Mouse (Mus musculus) right cerebral cortex, postnatal 4 days (tissue): ENCODE results near the gene Spata32.
A peak's percentile ranks its signal among the peaks of the same experiment; 100 is the strongest.

Source experiments
- DNase-seq: peaks from one replicate; pipeline ENCODE4 v3.0.0-alpha.2; 2022

The Spata32 gene

DNA sequence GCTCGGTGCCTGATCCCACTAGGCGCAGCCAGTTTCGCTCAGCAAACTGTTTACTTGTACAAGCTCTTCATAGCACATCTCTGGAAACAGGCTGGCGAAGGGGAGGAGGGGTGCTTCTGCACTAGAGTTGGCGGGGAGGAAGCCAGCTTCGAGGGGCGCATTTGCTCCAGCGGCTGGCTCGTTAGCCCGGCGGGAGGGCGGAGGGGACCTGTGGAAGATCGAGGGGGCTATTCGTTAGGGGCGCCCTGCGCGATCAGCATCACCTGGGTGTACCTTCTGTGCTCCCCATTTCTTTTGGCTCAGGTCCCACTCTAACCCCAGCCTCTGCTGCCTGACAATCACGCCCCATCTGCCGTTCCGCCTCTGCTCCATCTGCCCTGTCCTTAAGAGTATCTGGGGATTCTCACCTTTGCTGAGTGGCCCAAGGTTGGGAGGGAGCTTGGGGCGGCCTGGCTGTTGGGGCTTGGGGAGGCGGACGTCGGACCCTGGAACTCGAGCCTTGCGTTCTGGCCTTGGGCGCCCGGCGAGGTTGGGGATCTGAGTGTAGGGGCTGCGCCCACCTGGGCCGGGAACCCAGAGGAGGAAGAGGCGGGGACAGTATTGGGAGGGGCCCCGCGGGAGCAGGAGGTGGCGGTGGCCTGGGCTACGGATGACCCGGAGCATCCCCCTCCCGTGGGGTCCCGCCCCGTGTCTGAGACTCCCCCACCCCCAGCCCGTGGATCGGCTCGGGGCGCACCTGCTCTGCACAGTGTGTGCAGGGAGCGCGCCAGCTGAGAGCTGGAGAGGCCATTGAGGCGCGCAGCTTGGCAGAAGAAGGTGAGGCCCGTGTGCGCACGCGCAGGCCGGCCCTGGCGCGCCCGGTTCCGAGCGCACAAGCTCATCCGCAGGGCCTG is 19.1 kb downstream of the Spata32 start:
- DNase-seq = peak; percentile 74

DNA sequence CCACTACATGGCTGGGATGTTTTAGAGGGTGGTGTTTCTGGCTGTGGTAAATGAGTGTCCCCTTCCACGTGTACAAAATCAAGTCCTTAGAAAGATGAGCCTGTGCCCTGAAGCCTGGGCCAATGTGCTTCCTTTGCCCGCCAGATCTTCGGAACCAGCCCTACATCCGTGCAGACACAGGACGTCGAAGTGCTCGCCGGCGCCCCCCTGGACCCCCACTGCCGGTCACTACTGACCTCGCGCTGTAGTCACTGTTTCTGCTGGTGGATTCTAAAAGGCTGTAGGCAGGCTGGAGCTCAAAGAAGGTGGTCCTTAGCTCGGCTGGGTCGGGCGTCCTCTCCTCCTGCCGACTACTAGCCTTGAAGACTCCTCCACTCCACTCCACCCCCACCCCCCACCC is 19.9 kb downstream of the Spata32 start:
- DNase-seq = no peak

DNA sequence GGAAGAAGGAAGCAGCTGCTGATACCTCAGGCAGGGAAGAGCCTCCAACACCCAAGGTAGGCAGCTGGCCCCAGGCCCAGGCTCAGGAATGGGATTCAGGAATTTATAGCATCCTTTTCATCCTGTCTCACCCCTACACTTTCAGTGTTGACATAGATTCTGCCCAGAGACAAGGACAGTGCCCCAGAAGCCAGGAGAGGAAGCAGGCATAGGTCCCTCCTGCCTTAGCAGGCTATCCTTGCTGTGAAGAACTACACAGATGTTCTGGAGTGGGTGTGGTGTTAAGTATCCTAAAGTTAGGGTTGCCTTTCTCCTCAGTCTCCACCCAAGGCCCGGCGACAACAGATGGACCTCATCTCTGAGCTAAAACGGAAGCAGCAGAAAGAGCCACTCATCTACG is 20.9 kb downstream of the Spata32 start:
- DNase-seq = no peak

DNA sequence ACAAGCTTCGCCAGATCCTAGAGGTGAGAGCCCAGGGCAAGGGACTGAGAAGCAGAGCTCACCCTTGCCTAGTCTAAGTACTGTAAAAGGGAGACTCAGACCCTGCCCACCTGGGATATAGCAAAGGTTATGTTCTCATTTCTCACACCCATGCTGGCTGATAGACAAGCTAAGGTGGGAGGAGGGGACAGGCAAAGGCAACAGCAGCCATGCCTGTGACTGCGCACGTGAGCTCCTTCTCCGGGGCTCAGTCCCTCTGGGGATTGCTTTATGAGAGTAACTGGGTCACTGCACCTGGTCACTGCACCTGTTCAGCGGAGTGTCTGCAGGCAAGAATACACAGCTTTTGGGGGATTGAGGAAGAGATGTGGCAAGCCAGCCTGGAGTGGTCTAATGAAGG is 22.6 kb downstream of the Spata32 start:
- DNase-seq = no peak

DNA sequence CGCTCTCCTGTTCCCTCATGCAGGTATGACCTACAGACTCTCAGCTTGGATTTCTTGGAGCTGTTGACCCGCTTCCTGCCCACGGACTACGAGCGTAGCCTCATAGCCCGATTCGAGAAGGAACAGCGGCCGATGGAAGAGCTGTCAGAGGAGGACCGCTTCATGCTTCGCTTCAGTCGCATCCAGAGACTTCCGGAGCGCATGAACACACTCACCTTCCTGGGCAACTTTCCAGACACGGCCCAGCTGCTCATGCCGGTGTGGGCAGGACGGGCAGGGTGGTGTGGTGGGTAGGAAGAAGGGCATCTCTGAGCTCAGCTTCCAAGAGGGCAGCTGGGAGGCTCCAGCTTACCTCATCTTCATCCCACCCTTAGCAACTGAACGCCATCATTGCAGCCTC is 23.0 kb downstream of the Spata32 start:
- DNase-seq = no peak

DNA sequence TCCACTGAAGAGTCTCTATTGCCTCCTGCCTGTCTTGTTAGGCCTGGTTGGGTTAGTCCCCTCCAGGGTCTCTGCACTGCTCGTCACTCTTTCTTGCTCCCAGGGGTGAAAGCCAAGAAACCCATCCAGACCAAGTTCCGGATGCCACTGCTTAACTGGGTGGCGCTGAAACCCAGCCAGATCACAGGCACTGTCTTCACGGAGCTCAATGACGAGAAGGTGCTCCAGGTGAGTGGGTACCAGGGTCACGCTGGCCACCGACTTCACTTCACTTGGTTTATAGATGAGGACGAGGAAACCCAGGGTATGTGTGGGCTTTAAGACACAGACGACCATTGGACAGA is 24.4 kb downstream of the Spata32 start:
- DNase-seq = no peak

DNA sequence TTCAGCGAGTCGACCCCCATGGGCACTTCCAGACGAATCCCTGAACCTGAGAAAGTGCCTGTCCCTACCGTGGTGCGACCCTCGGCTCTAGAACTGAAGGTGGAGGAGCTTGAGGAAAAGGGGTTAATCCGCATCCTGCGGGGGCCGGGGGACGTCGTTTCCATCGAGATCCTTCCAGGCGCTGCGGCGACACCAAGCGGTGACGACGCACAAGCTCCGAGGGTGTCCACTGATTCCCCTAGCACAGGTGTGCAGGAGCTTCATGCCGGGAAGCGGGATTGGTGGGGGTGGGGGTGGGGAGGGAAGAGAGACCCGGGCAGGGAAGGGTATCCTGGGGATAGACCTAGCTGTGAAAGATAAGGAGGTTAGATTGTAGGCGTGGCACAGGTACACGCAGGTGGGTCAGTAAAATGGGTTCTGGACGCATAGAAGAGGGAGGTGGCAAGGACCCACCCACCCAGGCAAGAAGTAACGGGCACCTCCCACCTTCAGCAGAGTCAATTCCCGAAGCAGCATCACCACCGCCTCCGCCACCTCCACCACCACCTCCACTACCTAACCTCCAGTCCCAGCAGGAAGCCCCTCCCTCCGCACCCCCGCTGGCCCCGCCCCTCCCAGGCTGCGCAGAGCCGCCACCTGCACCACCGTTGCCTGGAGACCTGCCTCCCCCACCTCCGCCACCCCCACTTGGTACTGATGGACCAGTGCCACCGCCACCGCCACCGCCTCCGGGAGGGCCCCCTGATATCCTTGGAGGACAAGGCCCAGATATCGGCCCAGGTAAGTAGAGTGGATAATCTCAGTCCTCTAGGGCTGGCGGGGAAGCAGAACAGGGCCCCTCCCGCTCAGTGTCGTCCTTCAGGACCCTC is 25.0 kb downstream of the Spata32 start:
- DNase-seq = peak; percentile 77

DNA sequence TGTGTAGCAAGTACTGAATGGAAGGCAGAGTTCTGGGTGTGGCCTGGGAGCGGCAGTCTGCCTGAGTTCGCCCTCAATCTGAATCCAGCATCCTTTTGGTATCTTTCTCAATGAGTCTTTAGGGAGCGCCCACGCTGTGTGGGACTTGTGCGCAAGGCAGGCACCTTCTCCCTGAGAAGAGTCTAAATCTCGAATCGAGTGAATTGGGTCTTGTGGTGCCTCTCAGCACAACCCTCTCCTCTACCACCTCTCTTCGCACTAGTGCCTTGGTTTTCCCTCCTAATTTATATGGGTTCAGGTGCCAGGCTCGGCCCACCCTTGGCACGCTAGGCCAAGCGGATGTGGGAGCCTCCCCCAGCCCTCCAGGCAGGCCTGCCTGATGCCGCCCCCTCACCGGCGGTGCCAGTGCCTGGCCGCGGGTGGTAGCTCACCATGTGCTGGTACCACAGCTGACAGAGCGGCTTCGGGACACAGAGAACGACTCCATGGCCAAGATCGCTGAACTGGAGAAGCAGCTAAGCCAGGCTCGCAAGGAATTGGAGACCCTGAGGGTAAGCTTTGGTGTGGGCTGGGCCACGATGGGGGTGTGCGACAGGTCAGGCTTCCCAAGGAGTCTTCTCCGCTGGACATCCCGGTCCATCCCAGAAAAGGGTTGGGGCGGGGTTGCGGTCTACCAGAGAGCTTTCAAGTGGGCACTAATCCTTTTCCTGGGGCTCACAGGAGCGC is 25.8 kb downstream of the Spata32 start:
- DNase-seq = no peak

DNA sequence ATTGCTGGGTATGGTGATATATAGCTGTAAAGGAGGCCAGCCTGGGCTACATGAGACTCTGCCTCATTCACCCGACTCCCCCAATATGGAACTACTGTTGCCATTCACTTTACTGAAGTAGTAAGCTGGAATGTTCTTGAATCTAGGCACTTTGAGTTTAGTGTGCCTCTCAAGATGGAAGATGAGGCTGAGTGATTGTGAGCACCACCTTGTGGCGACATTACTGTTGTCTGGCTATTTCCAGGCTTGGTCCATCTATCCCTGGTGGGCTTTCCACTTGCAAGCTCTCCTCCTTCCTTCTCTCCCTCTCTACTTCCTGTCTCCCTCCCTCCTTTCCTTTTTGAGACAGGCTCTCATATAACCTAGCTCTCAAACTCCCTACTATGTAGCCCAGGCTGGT is 33.3 kb downstream of the Spata32 start:
- DNase-seq = peak; percentile 69

DNA sequence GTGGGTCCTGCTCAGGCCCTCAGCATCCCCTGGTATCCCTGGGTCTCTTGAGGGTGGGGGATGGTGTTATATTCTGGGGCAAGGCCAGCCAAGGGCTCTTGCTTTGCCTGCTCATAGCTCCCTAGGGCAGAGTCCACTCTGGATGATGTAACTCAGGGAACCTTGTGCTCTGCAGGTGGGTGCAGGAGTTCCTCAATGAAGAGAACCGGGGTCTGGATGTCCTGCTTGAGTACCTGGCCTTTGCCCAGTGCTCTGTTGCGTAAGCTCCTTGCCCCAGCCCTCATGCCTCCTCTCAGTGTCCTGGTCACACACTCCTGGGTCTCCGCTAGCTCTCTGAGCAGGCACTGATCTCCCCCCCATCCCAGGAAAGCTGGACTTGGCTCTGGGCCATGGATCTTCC is 36.3 kb downstream of the Spata32 start:
- no peak for DNase-seq

DNA sequence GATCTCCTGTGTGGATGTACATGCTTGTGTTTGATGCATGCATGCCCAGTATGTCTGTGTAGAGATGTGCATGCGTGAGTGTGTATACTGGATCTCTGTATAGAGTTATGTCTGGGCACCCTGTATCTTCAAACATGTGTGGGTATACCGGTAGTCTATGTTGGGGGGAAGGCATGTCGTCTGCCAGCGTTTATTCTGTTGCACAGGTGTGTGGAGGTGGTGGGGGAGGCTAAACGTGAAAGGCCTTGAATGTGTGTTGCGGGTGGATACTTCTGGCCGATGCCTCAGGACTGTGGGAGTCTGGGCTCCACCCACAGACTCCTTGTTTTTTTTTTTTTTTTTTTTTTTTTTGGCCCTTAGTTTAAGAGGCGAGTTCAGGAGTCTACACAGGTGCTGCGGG is 36.9 kb downstream of the Spata32 start:
- DNase-seq = no peak

DNA sequence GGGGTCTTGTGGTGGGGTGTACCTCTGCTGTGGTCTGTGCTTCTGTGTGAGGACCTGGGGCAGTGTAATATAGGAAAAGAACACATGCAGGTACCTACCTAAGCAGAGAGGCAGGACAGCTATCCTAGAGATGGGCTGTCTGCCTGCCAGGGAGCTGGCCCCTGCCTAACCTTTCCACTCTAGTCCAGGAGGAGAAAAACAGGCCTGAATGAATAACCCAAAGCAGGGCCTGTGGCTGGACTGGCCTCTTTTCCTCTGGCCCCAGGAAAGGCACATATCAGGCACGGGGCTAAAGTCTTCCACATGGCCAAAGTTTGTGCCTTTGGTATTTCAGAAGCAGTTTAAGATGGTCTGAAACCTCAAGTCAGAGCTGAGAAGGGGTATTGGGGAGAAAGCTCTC is 37.8 kb downstream of the Spata32 start:
- DNase-seq = no peak

DNA sequence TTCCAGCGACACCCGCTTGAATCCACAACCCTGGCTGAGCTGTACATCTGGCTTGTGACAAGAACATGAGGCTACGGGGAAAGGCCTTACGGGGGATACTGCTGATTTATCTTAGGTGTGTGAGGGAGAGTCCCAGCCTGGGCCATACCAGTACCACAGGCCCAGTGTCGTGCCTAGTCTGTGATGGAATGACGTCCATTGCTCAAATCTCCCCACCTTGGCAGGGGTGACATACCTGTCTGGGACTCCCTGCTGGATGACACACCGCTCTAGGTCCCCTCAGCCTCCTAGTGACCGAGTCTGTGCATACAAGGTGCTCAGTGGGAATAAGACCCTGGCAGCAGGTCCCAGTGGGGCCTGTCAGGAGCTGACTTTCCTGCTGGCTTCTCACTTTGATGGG is 39.5 kb downstream of the Spata32 start:
- no peak for DNase-seq

DNA sequence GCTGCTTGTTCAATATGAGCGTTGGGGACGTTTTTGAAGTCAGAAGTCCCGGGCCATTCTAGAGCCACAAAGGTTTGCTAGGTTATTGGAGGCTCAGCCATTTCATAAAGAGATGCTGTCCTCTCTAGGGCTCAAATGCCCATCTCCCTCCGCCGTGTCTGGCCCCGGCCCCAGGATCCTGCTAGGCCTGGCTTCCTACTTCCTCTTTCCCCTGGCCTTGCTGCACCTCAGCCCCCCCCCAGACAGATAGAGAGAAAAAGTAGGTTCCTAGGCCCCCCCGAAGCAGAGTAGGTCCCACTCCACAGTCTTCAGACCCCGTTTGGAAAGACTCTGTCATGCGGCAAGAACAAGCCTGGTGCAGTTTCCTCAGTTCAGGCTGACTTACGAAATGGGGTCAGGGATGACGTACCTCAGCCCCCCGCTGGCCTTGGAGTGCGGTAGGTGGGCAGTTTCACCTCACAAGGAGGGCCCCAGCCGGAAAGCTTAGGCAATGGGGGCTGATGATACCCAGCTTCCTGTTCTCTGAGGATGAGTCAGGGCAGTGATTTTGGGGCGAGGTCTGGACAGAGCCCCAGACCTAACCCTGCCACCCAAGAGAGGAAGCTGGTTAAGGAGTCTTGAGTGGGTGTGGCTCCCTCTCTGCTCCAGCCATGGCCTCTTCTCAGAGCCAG is 40.3 kb downstream of the Spata32 start:
- DNase-seq = no peak

DNA sequence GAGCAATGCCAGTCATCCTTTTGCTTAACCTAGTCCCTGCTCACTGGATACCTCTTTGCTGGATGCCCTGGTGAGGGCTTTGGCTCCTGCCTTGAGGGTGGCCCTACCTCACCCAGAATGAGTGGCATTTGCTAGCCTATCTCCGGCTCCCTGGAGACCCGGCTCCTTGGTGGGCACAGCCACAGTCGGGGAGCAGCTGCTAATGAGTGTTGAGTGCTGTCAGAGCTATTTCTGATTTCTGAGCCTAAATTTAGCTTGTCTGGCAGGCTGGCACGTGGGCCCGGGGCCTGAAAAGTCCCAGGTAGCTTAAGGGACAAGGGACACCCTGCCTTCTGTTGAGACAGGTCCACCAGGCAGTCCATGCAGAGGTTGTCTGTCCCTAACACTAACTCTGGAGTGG is 41.0 kb downstream of the Spata32 start:
- DNase-seq = no peak

DNA sequence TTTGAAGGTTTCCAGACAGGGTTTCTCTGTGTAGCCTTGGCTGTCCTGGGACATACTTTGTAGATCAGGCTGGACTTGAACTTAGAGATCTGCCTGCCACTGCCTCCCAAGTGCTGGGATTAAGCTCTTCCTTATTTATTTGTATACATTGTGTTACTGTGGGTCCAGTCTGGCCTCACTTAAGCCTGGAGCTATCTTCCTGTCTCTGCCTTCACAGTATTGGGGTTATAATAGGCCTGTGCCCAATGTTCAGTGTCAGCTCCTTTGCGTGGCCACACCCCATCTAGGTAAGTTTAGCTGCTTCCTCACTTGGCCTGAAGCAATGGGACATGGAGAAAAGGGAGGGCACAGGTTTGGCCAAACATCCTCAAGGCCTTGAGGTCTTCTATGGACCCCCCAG is 41.7 kb downstream of the Spata32 start:
- DNase-seq = no peak

DNA sequence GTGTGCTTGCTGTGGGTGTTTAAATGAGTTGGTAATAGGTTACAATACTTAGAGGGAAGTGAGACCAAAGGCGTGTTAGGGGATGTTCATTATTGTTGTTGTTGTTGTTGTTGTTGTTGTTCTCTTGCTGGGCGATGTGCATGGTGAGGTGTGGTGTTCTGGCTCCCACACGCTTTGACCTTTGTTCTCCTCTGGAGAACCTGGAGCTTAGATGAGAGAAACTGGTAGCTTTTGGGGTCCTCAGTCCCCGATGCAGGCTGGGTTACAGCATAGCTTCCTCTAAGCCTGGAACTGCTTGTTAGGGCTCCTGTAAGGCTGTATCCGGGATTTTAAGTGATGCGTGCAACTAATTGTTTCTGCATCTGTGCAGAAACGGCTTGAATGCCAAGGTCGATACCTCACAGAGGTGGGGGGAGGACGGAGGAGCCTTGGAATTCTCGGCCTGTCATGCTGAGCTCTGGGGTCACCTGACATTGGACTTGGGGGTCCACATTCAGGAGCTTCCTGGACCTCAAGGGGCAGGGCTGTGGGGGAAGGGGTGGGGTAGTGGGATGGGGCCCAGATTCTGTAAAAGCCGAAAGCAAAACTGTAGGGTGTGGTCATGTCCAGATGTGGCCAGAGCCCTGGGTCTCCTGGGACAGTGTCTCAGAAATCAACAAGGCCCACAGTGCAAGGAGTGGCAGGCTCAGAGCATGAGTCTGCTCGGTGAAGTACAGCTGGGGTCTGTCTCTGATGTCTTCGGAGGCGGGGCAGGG is 42.4 kb downstream of the Spata32 start:
- no peak for DNase-seq

DNA sequence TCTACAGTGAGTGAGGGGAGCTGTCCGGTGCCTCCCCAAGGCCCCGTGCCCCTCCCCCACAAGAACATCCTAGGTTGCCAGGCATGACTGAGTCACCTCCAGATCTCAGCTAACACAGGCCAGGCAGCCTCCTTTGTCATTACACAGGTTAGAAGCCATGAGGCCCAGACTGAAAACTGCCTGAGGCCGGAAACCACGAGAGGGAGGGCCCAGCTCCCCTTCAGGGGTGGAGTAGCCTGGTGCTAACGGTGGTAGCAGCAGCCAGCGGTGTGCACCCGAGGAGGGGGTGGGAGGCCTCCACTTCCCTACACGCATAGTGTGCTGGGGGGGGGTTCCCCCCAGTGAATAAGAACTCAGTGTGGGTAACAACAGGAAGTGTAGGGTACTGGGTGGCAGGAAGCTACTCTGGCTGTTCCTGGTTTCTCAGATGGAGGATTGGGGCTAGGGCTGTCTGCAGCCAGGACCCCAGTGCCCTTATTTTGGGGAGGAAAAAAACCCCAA is 43.3 kb downstream of the Spata32 start:
- DNase-seq = no peak

DNA sequence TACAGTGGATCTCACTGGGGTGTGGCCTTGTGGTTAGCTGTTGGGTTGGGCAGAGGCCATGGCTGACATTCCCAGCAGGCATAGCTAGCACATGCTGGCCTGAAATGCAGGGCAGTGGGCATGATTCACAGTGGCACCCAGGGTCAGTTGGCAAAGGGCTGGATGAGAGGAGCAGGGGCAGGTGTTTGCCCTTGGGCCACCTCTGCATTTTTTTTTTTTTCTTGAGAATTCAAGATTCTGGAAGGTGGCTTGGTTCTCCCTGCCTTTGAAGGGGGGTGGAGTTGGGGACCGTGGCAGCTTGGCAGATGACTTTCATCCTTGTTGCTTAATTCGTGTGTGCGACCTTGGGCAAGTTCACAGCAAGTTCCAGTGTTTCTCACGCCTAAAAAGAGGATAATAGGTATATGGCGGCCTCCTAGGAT is 43.8 kb downstream of the Spata32 start:
- DNase-seq = no peak

DNA sequence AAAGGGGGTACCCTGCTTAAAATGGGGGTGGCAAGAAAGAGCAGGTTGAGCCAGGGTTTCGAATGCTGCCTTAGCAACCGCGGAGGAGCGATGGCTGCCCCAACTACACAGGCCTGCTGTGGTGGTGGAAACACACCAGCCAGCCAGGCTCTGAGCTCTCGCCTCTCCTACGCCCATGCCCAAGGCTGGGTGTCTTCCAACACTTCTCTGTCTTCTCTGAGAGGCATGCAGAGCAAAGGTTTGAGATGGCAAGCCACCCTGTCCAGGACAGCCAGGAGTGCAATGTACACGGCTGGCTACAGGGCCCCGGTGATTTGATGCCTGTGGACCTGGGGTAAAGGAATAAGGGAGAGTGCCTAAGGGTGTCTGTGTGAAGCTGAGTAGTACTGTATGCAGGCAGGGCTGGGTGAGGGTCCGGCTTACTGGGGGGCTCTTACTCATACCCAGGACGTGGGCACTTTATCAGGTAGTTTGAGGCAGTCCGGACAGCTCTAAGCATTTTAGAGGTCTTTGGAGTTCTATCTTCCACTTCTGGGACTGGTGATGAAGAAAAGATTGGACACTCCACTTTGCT is 44.4 kb downstream of the Spata32 start:
- DNase-seq = no peak

DNA sequence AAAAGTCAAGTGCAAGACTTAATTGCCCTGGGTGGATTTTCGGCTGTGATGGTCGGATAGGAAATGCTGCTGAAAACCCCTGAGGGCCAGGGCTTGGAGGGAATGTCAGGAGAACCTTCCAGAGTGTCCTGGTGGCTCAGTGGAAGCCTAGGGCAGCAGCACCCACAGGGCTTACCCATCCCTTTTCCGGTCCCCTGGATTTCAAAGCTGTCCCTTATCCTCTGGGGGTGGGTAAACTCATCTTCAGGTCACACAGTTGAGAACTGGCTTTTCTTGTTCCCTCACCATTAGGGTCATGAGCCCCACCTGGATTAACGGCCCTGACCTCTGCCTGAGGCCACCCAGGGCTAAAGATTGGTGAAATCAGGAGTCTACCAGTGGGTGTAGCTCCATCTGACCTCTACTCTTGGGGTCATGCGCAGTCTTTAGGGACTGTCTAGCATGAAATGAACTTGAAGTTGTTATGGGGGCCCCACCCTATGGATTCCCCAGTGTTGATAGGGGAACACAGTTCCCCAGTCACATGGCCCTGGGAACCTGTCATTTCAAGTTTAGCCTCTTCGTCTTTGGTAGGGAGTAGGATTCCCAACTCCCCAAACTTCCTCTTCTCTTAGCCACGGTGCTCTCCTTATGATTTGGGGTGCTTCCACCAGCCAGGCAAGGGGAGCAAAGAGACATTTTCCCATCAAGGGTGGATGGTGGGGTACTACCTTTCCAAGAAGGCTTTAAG is 45.0 kb downstream of the Spata32 start:
- DNase-seq = no peak
